Mouse (Mus musculus): ENCODE measurements around the gene Kcnc1.

- TF ChIP-seq POLR2A (IDR thresholded peaks at IDR 0.05; ENCODE audit: borderline replicate concordance, insufficient read depth, low read length) (no peak), CTCF (IDR thresholded peaks at IDR 0.05; ENCODE audit: borderline replicate concordance, insufficient read depth, low read depth, low read length) (no peak)
Observed at GRCm38 (mm10) chr7:46412823-46413222, 16.5 kb downstream of the Kcnc1 start.
